Mouse (Mus musculus) kidney, adult 2 months (tissue): Measurements from ENCODE around the gene Ppm1b. TPM values are rescaled to one million over a fixed set of nuclear protein-coding genes. Genes with fewer than 3 reads are reported as not detected.

Source experiments
- DNase-seq: peaks from one replicate; pipeline ENCODE4 v3.0.0; 2021
- H3K27ac ChIP-seq: fragments of 200-500 bp; 2 replicates; pipeline ENCODE4 v1.5.1; 2012; ENCODE audit warnings: low read depth, low read length, control low read depth, inconsistent platforms; ENCODE audit not compliant: insufficient read depth
- H3K27me3 ChIP-seq: fragments of 200-500 bp; replicated peaks from 2 replicates; pipeline ENCODE4 v1.6.1; 2012; ENCODE audit warnings: mild to moderate bottlenecking, moderate library complexity, low read length, inconsistent platforms; ENCODE audit not compliant: control insufficient read depth, insufficient read depth
- H3K36me3 ChIP-seq: fragments of 200-500 bp; 2 replicates; pipeline ENCODE4 v1.6.1; 2012; ENCODE audit warnings: mild to moderate bottlenecking, moderate library complexity, low read length, inconsistent platforms; ENCODE audit not compliant: control insufficient read depth, insufficient read depth
- H3K4me1 ChIP-seq: fragments of 200-500 bp; 2 replicates; pipeline ENCODE4 v1.6.1; 2011; ENCODE audit warnings: low read length; ENCODE audit not compliant: control insufficient read depth, insufficient read depth
- H3K4me3 ChIP-seq: fragments of 200-500 bp; 2 replicates; pipeline ENCODE4 v1.5.1; 2011; ENCODE audit warnings: mild to moderate bottlenecking, low read depth, low read length, control low read depth; ENCODE audit not compliant: insufficient read depth
- CTCF ChIP-seq: fragments of 200-500 bp; conservative IDR thresholded peaks from 2 replicates; pipeline ENCODE4 v1.5.1; 2011; ENCODE audit warnings: low read depth, mild to moderate bottlenecking, control low read depth, low read length, moderate library complexity, mixed read lengths; ENCODE audit not compliant: insufficient read depth, insufficient read length
- POLR2A ChIP-seq: fragments of 200-500 bp; IDR thresholded peaks from one replicate; pipeline ENCODE4 v1.6.1; 2011; ENCODE audit warnings: low read depth, low read length, control low read depth
- WGBS: fragments of 180-500 bp; shearing (Covaris S2); methylation state at CpG from one replicate; pipeline ENCODE4 v1.1.7; 2018; 5-methylcytosine and 5-hydroxymethylcytosine counted together
- polyA plus RNA-seq: library from polyadenylated mRNA; depleted of rRNA; stranded (reverse); fragments of >200 nt; gene quantifications from 2 replicates; pipeline ENCODE4 v1.2.3, GENCODE M21; 2012

Gene Ppm1b
- polyA plus RNA-seq, 1 experiment, result 46.4 TPM

DNA sequence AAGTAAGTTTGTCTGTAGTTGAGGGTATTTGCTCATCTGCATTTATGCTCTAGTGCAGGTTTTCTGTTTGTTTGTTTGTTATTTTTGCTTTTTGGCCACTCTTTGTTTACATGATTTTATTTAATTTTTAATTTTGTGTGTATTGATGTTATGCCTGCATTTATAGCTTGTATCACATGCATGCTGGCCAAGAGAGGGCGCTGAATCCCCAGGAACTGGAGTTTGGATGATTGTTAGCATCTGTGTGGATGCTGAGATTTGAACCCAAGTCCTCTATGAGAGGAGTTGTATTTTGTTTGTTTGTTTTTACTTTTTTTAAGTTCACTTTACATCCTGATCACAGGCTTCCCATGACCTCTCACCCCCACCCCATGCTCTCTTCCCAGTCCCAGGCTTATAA, 10.5 kb downstream of the Ppm1b start:
- DNase-seq, result no peak
- Histone ChIP-seq H3K27ac (no peak overlapping the region), H3K4me1 (peaks cover 22% of the 10 kb centered on the region), H3K27me3 (no peaks in the 10 kb centered on the region), H3K4me3 (no peak overlapping the region), H3K36me3 (no peaks in the 10 kb centered on the region; the same call in 1 of the 2 replicates)
- 78% methylated on average over 1 of the region's 1 CpGs for WGBS
- TF ChIP-seq CTCF (0 out of 2 replicates have a peak, but pooled peaks have one; percentile 27), POLR2A (no peak)

DNA sequence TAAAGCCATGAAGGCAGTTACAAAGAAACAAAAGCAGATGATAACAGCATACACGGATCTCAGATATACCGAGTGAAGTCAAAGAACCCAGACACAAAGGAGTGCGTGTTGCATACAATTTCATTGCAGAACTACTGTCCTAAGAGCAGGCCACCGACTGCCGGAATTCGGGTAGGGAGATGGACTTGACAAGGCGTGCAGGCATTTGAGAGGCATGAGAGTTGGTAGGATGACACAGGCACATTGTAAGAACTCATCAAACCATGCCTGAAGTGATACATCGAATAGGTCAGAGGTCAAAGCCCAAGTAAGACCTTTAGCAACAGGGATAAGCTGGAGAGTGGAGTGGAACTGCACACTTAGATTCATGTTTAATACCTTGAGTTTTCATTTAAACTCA, 13.4 kb downstream of the Ppm1b start:
- Histone ChIP-seq H3K36me3 (no peaks in the 10 kb centered on the region; the same call in 1 of the 2 replicates), H3K27me3 (no peaks in the 10 kb centered on the region), H3K4me1 (peaks cover 18% of the 10 kb centered on the region), H3K4me3 (no peak overlapping the region), H3K27ac (no peak overlapping the region)
- 70% methylated on average over 8 of the region's 8 CpGs for WGBS
- no peak for DNase-seq
- TF ChIP-seq POLR2A (no peak), CTCF (no peak)

DNA sequence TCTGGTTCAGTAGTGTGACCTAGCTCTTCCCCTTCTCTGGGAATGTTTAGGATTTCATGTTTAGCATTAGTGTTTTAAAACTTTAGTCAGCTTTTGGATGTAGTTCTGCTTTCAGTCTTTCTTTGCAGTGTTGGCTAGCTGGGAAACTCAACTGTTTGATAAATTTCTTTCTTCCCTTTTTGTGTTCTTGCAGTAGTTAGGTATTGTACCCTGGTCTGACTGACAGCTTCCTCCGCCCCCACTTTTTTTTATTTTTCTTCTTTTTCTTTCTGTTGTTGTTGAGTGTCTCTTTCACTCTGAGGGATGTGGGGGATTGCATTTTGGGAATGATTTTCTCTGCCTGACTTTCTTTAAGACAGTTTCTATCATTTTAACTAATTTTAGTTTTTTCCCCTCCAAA, 25.2 kb downstream of the Ppm1b start:
- no peak for DNase-seq

DNA sequence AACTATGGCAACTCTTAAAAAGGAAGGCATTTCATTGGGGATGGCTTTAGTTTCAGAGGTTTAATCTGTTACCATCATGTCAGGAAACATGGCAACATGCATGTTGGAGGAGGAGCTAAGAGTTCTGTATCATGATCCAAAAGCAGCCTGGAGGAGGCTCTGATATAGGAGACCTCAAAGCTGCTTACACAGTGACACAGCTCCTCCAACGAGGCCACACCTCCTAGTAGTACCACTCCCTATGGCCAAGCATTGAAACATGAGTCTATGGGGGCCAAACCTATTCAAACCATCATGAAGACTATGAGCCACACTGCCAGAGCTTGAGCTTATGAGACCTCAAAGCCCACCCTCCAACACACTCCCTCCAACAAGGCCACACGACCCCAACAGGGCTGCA, 26.2 kb downstream of the Ppm1b start:
- TF ChIP-seq POLR2A (no peak), CTCF (no peak)
- 71% methylated on average over 2 of the region's 2 CpGs for WGBS
- no peak overlapping the region for H3K4me3 ChIP-seq
- H3K27ac ChIP-seq, result no peak overlapping the region
- no peaks in the 10 kb centered on the region for H3K27me3 ChIP-seq
- no peak for DNase-seq
- no peaks in the 10 kb centered on the region for H3K36me3 ChIP-seq
- peaks cover 13% of the 10 kb centered on the region for H3K4me1 ChIP-seq

More for the DNA sequence above, 25.2 kb downstream of the Ppm1b start:
- TF ChIP-seq CTCF (no peak), POLR2A (no peak)
- Histone ChIP-seq H3K36me3 (no peaks in the 10 kb centered on the region), H3K27me3 (no peaks in the 10 kb centered on the region), H3K4me1 (peaks cover 14% of the 10 kb centered on the region), H3K27ac (no peak overlapping the region), H3K4me3 (no peak overlapping the region)
- WGBS, result 81% methylated on average over 1 of the region's 1 CpGs

DNA sequence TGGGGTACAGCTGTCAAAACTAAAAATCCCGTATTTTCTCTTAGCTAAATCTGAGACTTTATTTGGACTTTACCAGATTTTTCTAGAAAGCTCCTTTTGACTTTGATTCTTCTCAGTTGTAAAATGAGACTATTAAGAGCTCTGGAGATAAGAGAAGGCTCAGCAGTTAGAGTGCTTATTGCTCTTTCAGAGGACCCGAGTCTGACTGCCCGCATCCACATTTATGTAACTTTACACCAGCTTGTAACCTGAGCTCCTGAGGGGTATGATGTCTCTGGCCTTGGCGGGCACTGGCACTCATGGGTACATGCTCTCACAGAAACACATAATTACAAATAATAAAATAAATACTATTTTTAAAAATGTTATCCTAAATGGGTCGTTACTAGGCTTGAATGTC, 29.8 kb downstream of the Ppm1b start:
- TF ChIP-seq POLR2A (no peak), CTCF (no peak)
- Histone ChIP-seq H3K27me3 (no peaks in the 10 kb centered on the region), H3K4me3 (no peak overlapping the region), H3K27ac (no peak overlapping the region), H3K36me3 (no peaks in the 10 kb centered on the region), H3K4me1 (peaks cover 19% of the 10 kb centered on the region)
- no peak for DNase-seq
- WGBS, result 68% methylated on average over 5 of the region's 5 CpGs

DNA sequence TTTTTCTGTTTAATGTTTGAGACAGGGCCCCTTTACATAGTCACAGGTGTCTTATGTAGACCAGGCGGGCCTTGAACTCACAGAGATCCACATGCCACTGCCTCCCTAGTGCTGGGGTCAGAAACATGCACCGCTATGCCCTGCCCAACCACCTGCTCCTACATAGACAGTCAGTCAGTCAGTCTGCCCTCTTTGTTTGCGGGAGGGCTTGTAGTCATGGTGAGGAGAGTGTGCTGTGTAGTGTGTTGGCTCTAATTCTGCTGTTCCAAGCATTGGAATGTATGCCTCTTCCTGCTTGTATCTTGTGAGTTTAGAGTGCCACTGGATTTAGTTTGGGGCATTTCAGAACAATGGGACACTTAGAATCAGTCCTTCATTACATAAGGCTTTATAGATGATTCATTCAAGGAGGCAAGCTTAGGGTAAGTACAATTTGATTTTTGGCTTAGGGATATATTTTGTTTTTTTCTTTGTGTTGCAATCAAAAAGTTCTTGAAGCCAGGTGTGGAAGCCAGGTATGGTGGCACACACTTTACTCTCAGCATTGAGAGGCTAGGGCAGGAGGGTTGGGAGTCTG, 31.4 kb downstream of the Ppm1b start:
- Histone ChIP-seq H3K27ac (no peak overlapping the region), H3K27me3 (no peaks in the 10 kb centered on the region), H3K36me3 (no peaks in the 10 kb centered on the region), H3K4me1 (peaks cover 19% of the 10 kb centered on the region), H3K4me3 (no peak overlapping the region)
- TF ChIP-seq POLR2A, result no peak
- TF ChIP-seq CTCF, result no peak
- DNase-seq, result no peak
- 79% methylated on average over 3 of the region's 3 CpGs for WGBS

DNA sequence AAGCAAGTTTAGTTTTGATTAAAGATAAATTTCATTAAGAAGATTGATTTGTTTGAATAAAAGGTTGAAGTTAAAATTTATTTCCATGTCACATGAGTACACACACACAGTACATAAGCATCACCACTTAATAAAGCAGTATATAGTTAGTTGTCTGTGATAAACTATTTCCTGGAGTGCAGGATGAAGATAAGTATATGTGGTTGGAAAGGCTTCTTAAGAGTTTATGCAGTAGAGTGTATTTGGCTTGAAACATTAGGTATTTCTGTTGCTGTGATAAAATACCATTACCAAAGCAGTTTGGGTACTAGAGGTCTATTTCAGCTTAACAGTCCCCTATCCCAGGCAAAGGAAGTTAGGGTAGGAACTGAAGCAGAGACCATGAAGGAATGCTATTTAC, 32.0 kb downstream of the Ppm1b start:
- TF ChIP-seq CTCF, result no peak
- TF ChIP-seq POLR2A, result no peak
- peaks cover 19% of the 10 kb centered on the region for H3K4me1 ChIP-seq
- no peak overlapping the region for H3K27ac ChIP-seq
- no peak for DNase-seq
- no peaks in the 10 kb centered on the region for H3K36me3 ChIP-seq
- H3K4me3 ChIP-seq, result no peak overlapping the region
- no peaks in the 10 kb centered on the region for H3K27me3 ChIP-seq
